9 mouse cellular contexts compared by ENCODE assay signal in genomic region chr17:44350201-44350948, GRCm38 (mm10).
DNase-seq lines count a peak whose midpoint lies in the region; ATAC-seq and TF ChIP-seq lines count a peak whose summit lies in the region.
"Had no signal": no experiment of that assay in that cellular context is flagged by ENCODE, and none has a peak within 500 bp of the region (broad histone marks: within the 10 kb centered on the region; RNA-seq: fewer than 3 reads in every experiment).

No protein-coding gene starts in this region.

- H3K4me1 ChIP-seq in liver, embryonic 12.5 days = no peaks in the 10 kb centered on the region
- no peaks in the 10 kb centered on the region for H3K4me1 ChIP-seq in stomach, postnatal 0 days (replicated peaks; ENCODE audit: control insufficient read depth, insufficient read depth)

- DNase-seq in urinary bladder, adult 18-20 months (ENCODE audit: low spot score in 2 of 2) = peak; percentile 10 to 16
- no peak for DNase-seq in urinary bladder, adult 2 months (ENCODE audit: low spot score)
- DNase-seq in induced T-regulatory cell, adult 2 months (ENCODE audit: low read depth) = peak; percentile 20
- DNase-seq in stomach, postnatal 0 days (ENCODE audit: low spot score) = peak; percentile 83
- no peak for DNase-seq in layer of hippocampus, adult 2 months (ENCODE audit: low spot score in 2 of 2)
- DNase-seq in layer of hippocampus, adult 18-20 months (ENCODE audit: low spot score in 2 of 2) = no peak

- TF ChIP-seq CTCF in stomach, postnatal 0 days (IDR thresholded peaks at IDR 0.05; ENCODE audit: low read depth) = no peak
- TF ChIP-seq CTCF in layer of hippocampus, adult 2 months (conservative IDR thresholded peaks at IDR 0.05) = no peak

- H3K9ac ChIP-seq in liver, embryonic 12.5 days = no peak overlapping the region
- no peak overlapping the region for H3K9ac ChIP-seq in stomach, postnatal 0 days (ENCODE audit: low read length)
- H3K9ac ChIP-seq: midbrain, embryonic 12.5 days had no signal

- no peak for TF ChIP-seq EP300 in stomach, postnatal 0 days (optimal IDR thresholded peaks at IDR 0.05)

- ATAC-seq in liver, embryonic 12.5 days = peak; percentile 42; the same call in 1 of the 2 replicates
- ATAC-seq in stomach, postnatal 0 days (ENCODE audit: low FRiP score, low TSS enrichment) = peak; percentile 95
- no peak for ATAC-seq in activated CD4-positive, CD25-positive, alpha-beta regulatory T cell, adult 4 months

- no peak overlapping the region for H3K27ac ChIP-seq in liver, embryonic 12.5 days
- 0 out of 2 replicates have a peak overlapping the region, but pooled peaks have one; percentile 9 for H3K27ac ChIP-seq in stomach, postnatal 0 days (replicated peaks)
- no peak overlapping the region for H3K27ac ChIP-seq in layer of hippocampus, adult 2 months
- H3K27ac ChIP-seq: midbrain, embryonic 12.5 days had no signal

- H3K4me3 ChIP-seq in liver, embryonic 12.5 days = no peak overlapping the region
- no peak overlapping the region for H3K4me3 ChIP-seq in stomach, postnatal 0 days (ENCODE audit: low read depth, low read length)
- no peak overlapping the region for H3K4me3 ChIP-seq in layer of hippocampus, adult 2 months
- H3K4me3 ChIP-seq: midbrain, embryonic 12.5 days had no signal

- no peaks in the 10 kb centered on the region for H3K27me3 ChIP-seq in liver, embryonic 12.5 days (replicated peaks)
- H3K27me3 ChIP-seq in stomach, postnatal 0 days (ENCODE audit: control insufficient read depth, insufficient read depth, low read length) = no peaks in the 10 kb centered on the region
- H3K27me3 ChIP-seq: midbrain, embryonic 12.5 days had no signal

- no peaks in the 10 kb centered on the region for H3K9me3 ChIP-seq in liver, embryonic 12.5 days (replicated peaks)
- no peaks in the 10 kb centered on the region for H3K9me3 ChIP-seq in stomach, postnatal 0 days (ENCODE audit: control insufficient read depth, low read length)
- H3K9me3 ChIP-seq: midbrain, embryonic 12.5 days had no signal

- 40% methylated on average over 20 of the region's 20 CpGs for WGBS in liver, embryonic 12.5 days (ENCODE audit: insufficient replicate concordance)
- WGBS in stomach, postnatal 0 days = 29% methylated on average over 20 of the region's 20 CpGs

- peak overlapping the region; percentile 29 for H3K4me2 ChIP-seq in liver, embryonic 12.5 days
- H3K4me2 ChIP-seq in stomach, postnatal 0 days (replicated peaks; ENCODE audit: low read depth) = no peak overlapping the region; the same call in 1 of the 2 replicates
- H3K4me2 ChIP-seq: midbrain, embryonic 12.5 days had no signal

- H3K36me3 ChIP-seq in liver, embryonic 12.5 days = no peaks in the 10 kb centered on the region
- no peaks in the 10 kb centered on the region for H3K36me3 ChIP-seq in stomach, postnatal 0 days (ENCODE audit: control insufficient read depth, insufficient read depth, low read length)
- H3K36me3 ChIP-seq: midbrain, embryonic 12.5 days had no signal

Comparison
In these comparisons a context has a peak if more than half of its experiments do, and no peak if none do; other contexts are left out.
1. DNase-seq: peak in urinary bladder, adult 18-20 months (2 of 2), induced T-regulatory cell, adult 2 months (single experiment) and stomach, postnatal 0 days (single experiment); none in urinary bladder, adult 2 months (single experiment), layer of hippocampus, adult 2 months (0 of 2) and layer of hippocampus, adult 18-20 months (0 of 2).